Mouse (Mus musculus) gastrocnemius, postnatal 36 days (tissue): ENCODE measurements around the gene Emc9. TPM values are rescaled to one million over a fixed set of nuclear protein-coding genes. Genes with fewer than 3 reads are reported as not detected.

Experiments
- total RNA-seq, 2 experiments: library from RNA; stranded (reverse); gene quantifications; 2 replicates each; pipeline ENCODE4 v1.2.3; 2021

The Emc9 gene
- total RNA-seq, 2 experiments from 2014 or later, result 29.6 to 34.6 TPM

Other genes with a start within 250 kb of the Emc9 start
- gene Dhrs4, start 106.5 kb downstream of the Emc9 start, total RNA-seq, result 10 to 100 TPM; 43.3 to 50.8 TPM
- under 1 TPM; 0.47 to 0.89 TPM for gene Carmil3, start 94.7 kb downstream of the Emc9 start, total RNA-seq
- not detected for gene Cpne6, start 74.9 kb downstream of the Emc9 start, total RNA-seq
- not detected for gene Nrl, start 60.3 kb downstream of the Emc9 start, total RNA-seq
- 1 to 10 TPM; 4.2 to 4.5 TPM for gene Pck2, start 45.0 kb downstream of the Emc9 start, total RNA-seq
- gene Dcaf11, start 25.3 kb downstream of the Emc9 start, total RNA-seq, result 100 to 1,000 TPM; 102 to 123 TPM
- not detected for gene A730061H03Rik, start 24.9 kb downstream of the Emc9 start, total RNA-seq
- 100 to 1,000 TPM; 296 to 299 TPM for gene Fitm1, start 9.7 kb downstream of the Emc9 start, total RNA-seq
- gene Psme1, start 7.2 kb downstream of the Emc9 start, total RNA-seq, result 10 to 100 TPM; 67.4 to 69.7 TPM
- gene Psme2, start 5.8 kb upstream of the Emc9 start, total RNA-seq, result 10 to 100 TPM; 55.2 to 59.5 TPM
- 10 to 100 TPM; 18.8 to 19.6 TPM for gene Rnf31, start 6.4 kb upstream of the Emc9 start, total RNA-seq
- 1 to 10 TPM; 4.1 to 4.6 TPM for gene Irf9, start 18.3 kb upstream of the Emc9 start, total RNA-seq
- not detected for gene Rec8, start 32.7 kb upstream of the Emc9 start, total RNA-seq
- gene Ipo4, start 50.7 kb upstream of the Emc9 start, total RNA-seq, result 10 to 100 TPM; 62.1 to 66.9 TPM
- 1 to 10 TPM in 1 of 2 experiments, not detected in 1; 1.0 TPM for gene Gm49378, start 52.6 kb upstream of the Emc9 start, total RNA-seq
- 10 to 100 TPM; 15.0 to 15.2 TPM for gene Tm9sf1, start 58.5 kb upstream of the Emc9 start, total RNA-seq
- under 1 TPM in 1 of 2 experiments, not detected in 1; 0.23 TPM for gene Tssk4, start 64.9 kb upstream of the Emc9 start, total RNA-seq
- 10 to 100 TPM; 14.2 to 16.8 TPM for gene Mdp1, start 75.2 kb upstream of the Emc9 start, total RNA-seq
- 1 to 10 TPM; 1.9 to 2.6 TPM for gene Gmpr2, start 86.6 kb upstream of the Emc9 start, total RNA-seq
- gene Nedd8, start 86.8 kb upstream of the Emc9 start, total RNA-seq, result 100 to 1,000 TPM; 174 to 184 TPM
- 10 to 100 TPM in 1 of 2 experiments, 1 to 10 TPM in 1; 9.4 to 10.8 TPM for gene Tinf2, start 96.5 kb upstream of the Emc9 start, total RNA-seq
- gene Tgm1, start 128.6 kb upstream of the Emc9 start, total RNA-seq, result not detected
- 1 to 10 TPM; 8.9 to 9.4 TPM for gene Rabggta, start 137.0 kb upstream of the Emc9 start, total RNA-seq
- 10 to 100 TPM; 27.3 to 35.9 TPM for gene Dhrs1, start 160.4 kb upstream of the Emc9 start, total RNA-seq
- gene Nop9, start 160.4 kb upstream of the Emc9 start, total RNA-seq, result 10 to 100 TPM; 10.5 to 11.8 TPM
- gene Cideb, start 173.2 kb upstream of the Emc9 start, total RNA-seq, result not detected
- gene Ltb4r2, start 176.1 kb upstream of the Emc9 start, total RNA-seq, result not detected
- gene Ltb4r1, start 180.7 kb upstream of the Emc9 start, total RNA-seq, result not detected
- gene Adcy4, start 198.8 kb upstream of the Emc9 start, total RNA-seq, result 1 to 10 TPM; 5.3 to 6.5 TPM
- gene Ripk3, start 203.6 kb upstream of the Emc9 start, total RNA-seq, result under 1 TPM; 0.59 to 0.67 TPM
- 1 to 10 TPM; 3.3 TPM for gene Nfatc4, start 237.8 kb upstream of the Emc9 start, total RNA-seq